Mouse (Mus musculus) forebrain, embryonic 13.5 days (tissue): Measurements from ENCODE around the gene Zfp827. TPM values are rescaled to one million over a fixed set of nuclear protein-coding genes. Genes with fewer than 3 reads are reported as not detected.

ENCODE experiments used
- ATAC-seq: fragments of 200-750 bp; cut with Nextera tagmentation; 2 replicates; pipeline ENCODE4 v1.8.0; 2017
- H3K27ac ChIP-seq: fragments of 300-500 bp; sonication (generic); 2 replicates; pipeline ENCODE4 v1.5.1; 2015; ENCODE audit warnings: inconsistent platforms, mild to moderate bottlenecking, moderate library complexity
- H3K27me3 ChIP-seq: fragments of 300-500 bp; sonication (generic); 2 replicates; pipeline ENCODE4 v1.6.1; 2015; ENCODE audit warnings: mild to moderate bottlenecking, inconsistent platforms
- H3K36me3 ChIP-seq: fragments of 300-500 bp; sonication (generic); 2 replicates; pipeline ENCODE4 v1.6.1; 2015; ENCODE audit warnings: mild to moderate bottlenecking, inconsistent platforms; ENCODE audit not compliant: poor library complexity, severe bottlenecking
- H3K4me1 ChIP-seq: fragments of 300-500 bp; sonication (generic); 2 replicates; pipeline ENCODE4 v1.6.1; 2015; ENCODE audit warnings: inconsistent platforms
- H3K4me2 ChIP-seq: fragments of 300-500 bp; sonication (generic); 2 replicates; pipeline ENCODE4 v1.6.1; 2015; ENCODE audit warnings: inconsistent platforms, mild to moderate bottlenecking, moderate library complexity
- H3K4me3 ChIP-seq: fragments of 300-500 bp; sonication (generic); 2 replicates; pipeline ENCODE4 v1.5.1; 2015; ENCODE audit warnings: mild to moderate bottlenecking, inconsistent platforms
- H3K9ac ChIP-seq: fragments of 300-500 bp; sonication (generic); 2 replicates; pipeline ENCODE4 v1.6.1; 2015; ENCODE audit warnings: mild to moderate bottlenecking, inconsistent platforms
- H3K9me3 ChIP-seq: fragments of 300-500 bp; sonication (generic); replicated peaks from 2 replicates; pipeline ENCODE4 v1.6.1; 2016; ENCODE audit warnings: inconsistent platforms
- WGBS: fragments of 180-500 bp; shearing (Covaris S2); methylation state at CpG from one replicate; pipeline ENCODE4 v1.1.7; 2015; 5-methylcytosine and 5-hydroxymethylcytosine counted together
- polyA plus RNA-seq: library from polyadenylated mRNA; unstranded; fragments of >200 nt; fragmentation: Nextera tagmentation; extraction: Ambion mirVana; gene quantifications from 2 replicates; pipeline ENCODE4 v1.2.1, GENCODE M21; 2015

The Zfp827 gene
- polyA plus RNA-seq, result 10.2 and 10.3 TPM in 2 replicates

DNA sequence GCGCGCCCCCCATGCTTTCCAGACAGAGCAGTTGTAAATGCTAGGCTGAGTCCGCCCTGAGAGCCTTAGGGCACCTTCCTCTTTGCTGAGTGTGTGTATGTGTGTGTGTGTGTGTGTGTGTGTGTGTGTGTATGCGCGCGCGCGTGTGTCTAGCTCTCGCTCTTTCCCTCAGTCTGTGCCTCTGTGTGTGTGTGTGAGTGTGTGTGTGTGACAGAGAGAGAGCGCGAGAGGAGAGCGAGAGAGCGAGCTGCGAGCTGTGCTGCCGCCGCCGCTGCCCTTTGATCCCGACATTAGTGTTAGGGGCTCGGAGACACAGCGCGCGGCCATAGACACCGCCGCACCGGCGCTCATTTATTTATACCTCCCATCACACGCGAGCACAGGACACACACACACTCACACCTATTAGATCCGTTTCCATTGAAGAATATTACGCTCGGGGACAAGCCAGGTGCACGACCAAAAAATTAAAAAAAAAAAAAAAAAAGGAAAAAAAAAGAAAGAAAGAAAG is at the start of gene Zfp827:
Gene Zfp827, plus strand, starts transcription at position 461 of the 511 bp plus-strand sequence.
- H3K4me3 ChIP-seq, result peak within 1 kb of the TSS; percentile 93
- no peaks in the 10 kb centered on the region for H3K36me3 ChIP-seq
- peaks cover 25% of the 10 kb centered on the region for H3K4me1 ChIP-seq
- H3K9ac ChIP-seq, result peak within 1 kb of the TSS; percentile 98
- 1% methylated on average over 32 of the region's 32 CpGs for WGBS
- peak within 1 kb of the TSS; percentile 98 for H3K27ac ChIP-seq
- peak; percentile 73 for ATAC-seq
- no peaks in the 10 kb centered on the region for H3K9me3 ChIP-seq
- H3K4me2 ChIP-seq, result peak within 1 kb of the TSS; percentile 84
- H3K27me3 ChIP-seq, result no peaks in the 10 kb centered on the region

- Histone ChIP-seq H3K36me3 (no peaks in the 10 kb centered on the region), H3K9ac (no peak overlapping the region)
- ATAC-seq, result no peak
These were observed 23.9 kb upstream of the Zfp827 start for GRCm38 (mm10) chr8:79004341-79004740.

DNA sequence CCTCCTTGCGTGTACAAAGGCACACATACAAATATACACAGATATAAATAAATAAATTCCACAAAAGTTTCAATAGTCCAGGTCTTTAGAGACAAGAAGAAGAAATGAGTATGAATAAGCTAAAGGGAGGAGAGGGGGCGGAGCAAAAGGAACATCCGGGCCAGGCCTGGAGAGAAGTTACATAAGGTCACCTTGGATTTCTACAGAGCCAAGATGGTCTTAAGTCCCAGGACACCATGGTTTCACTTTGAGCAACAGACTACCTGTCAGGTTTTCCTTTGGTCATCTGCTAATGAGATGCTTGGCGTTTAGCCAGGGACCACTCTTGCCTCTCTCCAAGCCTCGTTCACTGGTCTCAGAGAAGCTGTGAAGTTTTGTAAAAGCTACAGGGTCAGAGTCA is 13.2 kb upstream of the Zfp827 start:
- H3K9me3 ChIP-seq, result no peaks in the 10 kb centered on the region
- no peak overlapping the region for H3K9ac ChIP-seq
- no peaks in the 10 kb centered on the region for H3K27me3 ChIP-seq
- H3K36me3 ChIP-seq, result no peaks in the 10 kb centered on the region
- H3K4me1 ChIP-seq, result no peaks in the 10 kb centered on the region
- H3K4me3 ChIP-seq, result no peak overlapping the region
- no peak overlapping the region for H3K4me2 ChIP-seq
- WGBS, result 74% methylated on average over 5 of the region's 5 CpGs
- no peak for ATAC-seq
- no peak overlapping the region for H3K27ac ChIP-seq

More at GRCm38 (mm10) chr8:79004341-79004740, 23.9 kb upstream of the Zfp827 start:
- H3K27me3 ChIP-seq, result no peaks in the 10 kb centered on the region
- H3K4me2 ChIP-seq, result no peak overlapping the region
- H3K9me3 ChIP-seq, result no peaks in the 10 kb centered on the region
- H3K4me3 ChIP-seq, result no peak overlapping the region
- H3K27ac ChIP-seq, result no peak overlapping the region
- no peaks in the 10 kb centered on the region for H3K4me1 ChIP-seq

DNA sequence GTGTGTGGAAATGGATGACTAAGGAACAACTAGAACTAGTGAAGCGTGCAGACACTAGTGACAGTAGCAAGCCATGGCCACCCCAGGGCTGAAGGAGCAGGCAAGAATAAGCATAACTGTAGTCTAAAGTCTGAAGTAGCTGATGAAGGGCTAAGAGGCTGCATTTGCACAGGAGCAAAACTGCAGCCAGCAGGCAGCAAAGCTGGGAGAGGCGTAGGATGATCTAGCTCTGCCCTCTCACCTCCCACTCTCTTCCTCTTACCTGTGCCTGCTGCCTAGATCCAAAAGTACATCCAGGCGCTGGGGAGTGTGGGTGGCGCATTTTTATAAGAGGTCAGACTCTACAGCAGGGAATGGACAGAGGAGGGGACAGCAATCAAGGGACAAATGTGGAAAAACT is 12.2 kb upstream of the Zfp827 start:
- no peak overlapping the region for H3K9ac ChIP-seq
- ATAC-seq, result no peak
- no peak overlapping the region for H3K4me2 ChIP-seq
- 77% methylated on average over 4 of the region's 4 CpGs for WGBS
- H3K4me3 ChIP-seq, result no peak overlapping the region
- H3K9me3 ChIP-seq, result no peaks in the 10 kb centered on the region
- H3K27me3 ChIP-seq, result no peaks in the 10 kb centered on the region
- no peak overlapping the region for H3K27ac ChIP-seq
- H3K36me3 ChIP-seq, result no peaks in the 10 kb centered on the region
- no peaks in the 10 kb centered on the region for H3K4me1 ChIP-seq

- Histone ChIP-seq H3K4me3 (no peak overlapping the region), H3K9ac (no peak overlapping the region), H3K4me2 (no peak overlapping the region), H3K27ac (no peak overlapping the region), H3K4me1 (no peaks in the 10 kb centered on the region), H3K27me3 (no peaks in the 10 kb centered on the region), H3K9me3 (no peaks in the 10 kb centered on the region), H3K36me3 (no peaks in the 10 kb centered on the region)
- WGBS, result 61% methylated on average over 6 of the region's 6 CpGs
- no peak for ATAC-seq
These were observed 11.7 kb upstream of the Zfp827 start for GRCm38 (mm10) chr8:79016583-79016982.

DNA sequence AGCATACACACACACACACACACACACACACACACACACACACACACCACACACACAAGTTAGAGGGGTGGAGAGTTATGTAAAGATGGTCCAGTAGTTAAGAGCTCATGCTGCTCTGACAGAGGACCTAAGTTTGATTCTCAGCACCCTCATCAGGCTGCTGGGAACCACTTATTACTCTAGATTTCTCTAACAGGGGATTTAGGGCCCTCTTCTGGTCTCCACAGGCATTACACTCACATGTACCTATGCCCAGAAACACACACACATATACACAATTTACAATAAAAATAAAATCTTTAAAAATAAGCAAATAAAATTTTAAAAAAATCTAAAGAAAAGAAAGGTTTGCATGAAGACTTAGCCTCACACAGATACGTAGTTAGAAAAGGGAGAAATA is 4.3 kb upstream of the Zfp827 start:
- no peak for ATAC-seq
- no peaks in the 10 kb centered on the region for H3K27me3 ChIP-seq
- no peaks in the 10 kb centered on the region for H3K36me3 ChIP-seq
- no peak overlapping the region for H3K9ac ChIP-seq
- H3K27ac ChIP-seq, result no peak overlapping the region
- H3K4me1 ChIP-seq, result no peaks in the 10 kb centered on the region
- no peak overlapping the region for H3K4me2 ChIP-seq
- WGBS, result 89% methylated on average over 1 of the region's 1 CpGs
- H3K4me3 ChIP-seq, result no peak overlapping the region
- H3K9me3 ChIP-seq, result no peaks in the 10 kb centered on the region

DNA sequence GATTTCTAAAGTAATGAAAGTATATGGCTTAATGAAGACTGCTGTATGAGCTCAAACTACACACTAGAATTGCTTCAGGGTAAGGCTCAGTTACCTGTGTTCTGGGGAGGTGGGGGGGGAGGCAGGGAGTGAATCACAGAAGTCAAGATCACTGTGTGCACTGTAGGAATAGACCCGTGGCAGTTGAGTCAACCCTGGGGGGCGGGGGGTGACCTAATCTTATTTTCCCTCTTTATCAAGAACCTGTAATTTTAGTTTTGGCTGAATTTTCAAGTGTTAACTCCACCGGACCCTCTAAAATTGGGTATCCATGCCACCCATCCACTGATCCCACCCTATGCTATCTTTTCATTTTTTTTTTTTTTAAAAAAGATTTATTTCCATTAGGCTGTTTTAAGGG is 918 bp upstream of the Zfp827 start:
- Histone ChIP-seq H3K9me3 (no peaks in the 10 kb centered on the region), H3K4me1 (peaks cover 18% of the 10 kb centered on the region), H3K27ac (no peak overlapping the region), H3K27me3 (no peaks in the 10 kb centered on the region), H3K4me2 (peak overlapping the region; percentile 84), H3K9ac (no peak overlapping the region; the same call in 1 of the 2 replicates), H3K36me3 (no peaks in the 10 kb centered on the region), H3K4me3 (peak overlapping the region; percentile 93)
- WGBS, result 31% methylated on average over 3 of the region's 3 CpGs
- ATAC-seq, result no peak

DNA sequence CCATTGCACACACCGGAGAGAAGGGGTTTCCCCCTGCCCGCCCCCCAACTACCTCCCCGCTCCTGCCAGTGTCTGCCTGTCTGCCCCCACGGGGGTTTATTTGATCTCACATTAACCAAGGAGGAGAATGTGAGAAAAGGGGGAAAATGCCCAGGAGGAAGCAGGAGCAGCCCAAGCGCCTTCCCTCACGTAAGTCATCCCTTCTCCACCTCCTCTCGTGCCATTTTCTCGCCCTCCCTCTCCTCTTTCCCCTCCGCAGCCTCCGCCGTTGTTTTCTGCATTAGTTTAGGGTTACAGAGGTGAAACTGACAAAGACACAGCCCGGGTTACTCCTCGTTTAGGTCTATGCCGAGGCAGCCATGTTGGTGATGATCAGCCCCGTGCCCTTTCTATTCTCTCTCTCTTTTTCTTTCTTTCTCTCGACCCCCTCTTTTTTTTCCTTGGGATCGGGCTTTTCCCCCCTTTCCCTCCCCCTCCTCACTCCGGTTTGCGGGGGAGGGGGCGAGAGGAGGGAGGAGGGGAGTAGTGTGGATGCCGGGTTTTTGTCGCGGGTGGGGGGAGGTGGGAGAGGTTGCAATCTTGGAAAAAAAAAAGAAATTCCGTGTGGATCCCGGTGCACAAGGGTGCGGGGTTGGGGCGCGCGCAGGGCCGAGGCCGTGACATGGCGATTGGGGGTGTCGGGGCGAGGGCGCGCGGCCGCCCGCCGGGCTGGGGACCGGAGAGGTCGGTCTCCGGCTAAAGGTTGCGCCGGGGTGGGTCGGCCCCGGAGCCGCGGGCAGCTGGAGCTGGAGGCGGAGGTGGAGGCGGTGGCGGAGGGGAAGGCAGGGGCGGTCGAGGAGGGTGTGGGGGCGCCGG is 531 bp downstream of the Zfp827 start:
- H3K9me3 ChIP-seq, result no peaks in the 10 kb centered on the region
- peak overlapping the region; percentile 84 for H3K4me2 ChIP-seq
- peak overlapping the region; percentile 93 for H3K4me3 ChIP-seq
- peaks cover 32% of the 10 kb centered on the region for H3K4me1 ChIP-seq
- peak overlapping the region; percentile 98 for H3K27ac ChIP-seq
- under 1% methylated on average over 36 of the region's 56 CpGs for WGBS
- H3K27me3 ChIP-seq, result no peaks in the 10 kb centered on the region
- peak overlapping the region; percentile 98 for H3K9ac ChIP-seq
- ATAC-seq, result peak; percentile 29
- H3K36me3 ChIP-seq, result no peaks in the 10 kb centered on the region

- Histone ChIP-seq H3K27me3 (no peaks in the 10 kb centered on the region), H3K9me3 (no peaks in the 10 kb centered on the region), H3K4me2 (peak overlapping the region; percentile 84), H3K4me3 (peak overlapping the region; percentile 93), H3K27ac (peak overlapping the region; percentile 98), H3K36me3 (no peaks in the 10 kb centered on the region), H3K4me1 (peaks cover 36% of the 10 kb centered on the region), H3K9ac (peak overlapping the region; percentile 98)
- peak; percentile 78 for ATAC-seq
- WGBS, result under 1% methylated on average over 72 of the region's 99 CpGs
These were observed 1.4 kb downstream of the Zfp827 start for GRCm38 (mm10) chr8:79029396-79030325.

GRCm38 (mm10) chr8:79030326-79031265 is 2.4 kb downstream of the Zfp827 start:
- Histone ChIP-seq H3K4me3 (peak overlapping the region; percentile 93), H3K27ac (peak overlapping the region; percentile 98), H3K36me3 (no peaks in the 10 kb centered on the region), H3K9ac (peak overlapping the region; percentile 98), H3K4me2 (peak overlapping the region; percentile 84), H3K27me3 (no peaks in the 10 kb centered on the region), H3K4me1 (peaks cover 36% of the 10 kb centered on the region), H3K9me3 (no peaks in the 10 kb centered on the region)
- WGBS, result under 1% methylated on average over 47 of the region's 62 CpGs
- ATAC-seq, result 0 out of 2 replicates have a peak, but pooled peaks have one; percentile 0

GRCm38 (mm10) chr8:79037532-79037931 is 9.3 kb downstream of the Zfp827 start:
- 0 out of 2 replicates have a peak, but pooled peaks cover 3% of the 10 kb centered on the region for H3K9me3 ChIP-seq
- no peak overlapping the region for H3K27ac ChIP-seq
- no peak overlapping the region for H3K4me2 ChIP-seq
- H3K9ac ChIP-seq, result no peak overlapping the region
- H3K27me3 ChIP-seq, result no peaks in the 10 kb centered on the region
- peaks cover 16% of the 10 kb centered on the region for H3K4me1 ChIP-seq
- ATAC-seq, result no peak
- WGBS, result 87% methylated on average over 7 of the region's 7 CpGs
- H3K4me3 ChIP-seq, result no peak overlapping the region
- peaks cover 14% of the 10 kb centered on the region; the same call in 1 of the 2 replicates for H3K36me3 ChIP-seq
